Comparison of ENCODE assay signal across 13 mouse cellular contexts in genomic region chr5:120435006-120435681, GRCm38 (mm10). TPM values are rescaled to one million over a fixed set of nuclear protein-coding genes. Genes with fewer than 3 reads are reported as not detected.
DNase-seq lines count a peak whose midpoint lies in the region; ATAC-seq and TF ChIP-seq lines count a peak whose summit lies in the region.
"Had no signal": no experiment of that assay in that cellular context is flagged by ENCODE, and none has a peak within 500 bp of the region (broad histone marks: within the 10 kb centered on the region; RNA-seq: fewer than 3 reads in every experiment).

No protein-coding gene starts in this region.

- H3K4me3 ChIP-seq in liver, embryonic 13.5 days (replicated peaks), result 0 out of 2 replicates have a peak overlapping the region, but pooled peaks have one; percentile 38
- H3K4me3 ChIP-seq in liver, embryonic 12.5 days, result no peak overlapping the region
- H3K4me3 ChIP-seq in forebrain, embryonic 10.5 days, result peak overlapping the region; percentile 61
- H3K4me3 ChIP-seq in intestine, postnatal 0 days (ENCODE audit: low read depth, low read length), result peak overlapping the region; percentile 26; the same call in 1 of the 2 replicates
- H3K4me3 ChIP-seq in neural tube, embryonic 14.5 days (ENCODE audit: low read depth, low read length), result peak overlapping the region; percentile 53

- peaks cover 100% of the 10 kb centered on the region for H3K27me3 ChIP-seq in liver, embryonic 13.5 days
- H3K27me3 ChIP-seq in liver, embryonic 12.5 days (replicated peaks), result peaks cover 99% of the 10 kb centered on the region
- peaks cover 100% of the 10 kb centered on the region for H3K27me3 ChIP-seq in forebrain, embryonic 10.5 days (ENCODE audit: poor library complexity, severe bottlenecking)
- peaks cover 98% of the 10 kb centered on the region for H3K27me3 ChIP-seq in intestine, postnatal 0 days (replicated peaks; ENCODE audit: control insufficient read depth, insufficient read depth, low read length)
- H3K27me3 ChIP-seq in neural tube, embryonic 14.5 days (ENCODE audit: control insufficient read depth, insufficient read depth, low read length), result peaks cover 35% of the 10 kb centered on the region

- ATAC-seq in liver, embryonic 13.5 days (ENCODE audit: low read depth), result no peak
- ATAC-seq in liver, embryonic 12.5 days, result no peak
- no peak for ATAC-seq in intestine, postnatal 0 days
- no peak for ATAC-seq in neural tube, embryonic 14.5 days (ENCODE audit: low read depth)

- H3K36me3 ChIP-seq in liver, embryonic 13.5 days, result no peaks in the 10 kb centered on the region
- H3K36me3 ChIP-seq in liver, embryonic 12.5 days, result no peaks in the 10 kb centered on the region
- H3K36me3 ChIP-seq in forebrain, embryonic 10.5 days (replicated peaks), result peaks cover 21% of the 10 kb centered on the region
- H3K36me3 ChIP-seq in intestine, postnatal 0 days (ENCODE audit: control insufficient read depth, insufficient read depth), result no peaks in the 10 kb centered on the region
- H3K36me3 ChIP-seq in neural tube, embryonic 14.5 days (ENCODE audit: control insufficient read depth, insufficient read depth, low read length), result no peaks in the 10 kb centered on the region

- no peak overlapping the region for H3K27ac ChIP-seq in liver, embryonic 13.5 days
- H3K27ac ChIP-seq in liver, embryonic 12.5 days, result no peak overlapping the region
- H3K27ac ChIP-seq in forebrain, embryonic 10.5 days, result peak overlapping the region; percentile 92
- no peak overlapping the region for H3K27ac ChIP-seq in intestine, postnatal 0 days (ENCODE audit: low read depth, low read length)
- H3K27ac ChIP-seq in neural tube, embryonic 14.5 days (ENCODE audit: low read depth, low read length), result peak overlapping the region; percentile 91

- H3K4me2 ChIP-seq in liver, embryonic 13.5 days, result no peak overlapping the region
- no peak overlapping the region for H3K4me2 ChIP-seq in liver, embryonic 12.5 days
- H3K4me2 ChIP-seq in intestine, postnatal 0 days (replicated peaks; ENCODE audit: low read depth), result no peak overlapping the region
- peak overlapping the region; percentile 74 for H3K4me2 ChIP-seq in neural tube, embryonic 14.5 days (ENCODE audit: low read depth, low read length)

- H3K9ac ChIP-seq in liver, embryonic 13.5 days, result no peak overlapping the region
- H3K9ac ChIP-seq in liver, embryonic 12.5 days, result no peak overlapping the region
- H3K9ac ChIP-seq in intestine, postnatal 0 days (ENCODE audit: low read depth, low read length), result no peak overlapping the region
- peak overlapping the region; percentile 89 for H3K9ac ChIP-seq in neural tube, embryonic 14.5 days (replicated peaks; ENCODE audit: low read depth, low read length)

- peaks cover 3% of the 10 kb centered on the region for H3K4me1 ChIP-seq in liver, embryonic 13.5 days (replicated peaks)
- H3K4me1 ChIP-seq in liver, embryonic 12.5 days, result peaks cover 13% of the 10 kb centered on the region
- H3K4me1 ChIP-seq in forebrain, embryonic 10.5 days, result peaks cover 95% of the 10 kb centered on the region
- no peaks in the 10 kb centered on the region for H3K4me1 ChIP-seq in intestine, postnatal 0 days (replicated peaks; ENCODE audit: control insufficient read depth, insufficient read depth, low read length)
- peaks cover 7% of the 10 kb centered on the region for H3K4me1 ChIP-seq in neural tube, embryonic 14.5 days (ENCODE audit: control insufficient read depth, insufficient read depth, low read length)

- TF ChIP-seq CTCF in intestine, postnatal 0 days (IDR thresholded peaks at IDR 0.05; ENCODE audit: low read depth), result no peak

- no peaks in the 10 kb centered on the region for H3K9me3 ChIP-seq in liver, embryonic 13.5 days (replicated peaks)
- H3K9me3 ChIP-seq in liver, embryonic 12.5 days (replicated peaks), result no peaks in the 10 kb centered on the region
- no peaks in the 10 kb centered on the region for H3K9me3 ChIP-seq in forebrain, embryonic 10.5 days
- H3K9me3 ChIP-seq in intestine, postnatal 0 days (ENCODE audit: control insufficient read depth), result no peaks in the 10 kb centered on the region
- H3K9me3 ChIP-seq in neural tube, embryonic 14.5 days (ENCODE audit: control insufficient read depth, low read length), result no peaks in the 10 kb centered on the region

- WGBS in liver, embryonic 13.5 days (ENCODE audit: insufficient replicate concordance), result under 1% methylated on average over 44 of the region's 44 CpGs
- WGBS in liver, embryonic 12.5 days (ENCODE audit: insufficient replicate concordance), result 1% methylated on average over 44 of the region's 44 CpGs
- under 1% methylated on average over 44 of the region's 44 CpGs for WGBS in forebrain, embryonic 10.5 days
- under 1% methylated on average over 44 of the region's 44 CpGs for WGBS in intestine, postnatal 0 days
- WGBS in neural tube, embryonic 14.5 days, result under 1% methylated on average over 44 of the region's 44 CpGs

- DNase-seq in liver, embryonic 13.5 days, result no peak
- DNase-seq in forebrain, embryonic 10.5 days (ENCODE audit: extremely low spot score, low spot score), result peak; percentile 61
- no peak for DNase-seq in gastrocnemius, postnatal 10 days
- DNase-seq in layer of hippocampus, postnatal 10 days (ENCODE audit: low spot score in 2 of 2), result no peak
- no peak for DNase-seq in layer of hippocampus, postnatal 36 days
- DNase-seq: adrenal gland, postnatal 10 days; kidney, postnatal 25 days had no signal

RNA-seq across cellular contexts. Expression of gene Lhx5, which starts 3.6 kb away (rescaled TPM):
- not detected in 2 replicates for polyA plus RNA-seq in liver, embryonic 13.5 days (2015; fragmentation: Nextera tagmentation; extraction: Ambion mirVana)
- polyA plus RNA-seq in liver, embryonic 12.5 days (2016; fragmentation: Nextera tagmentation; extraction: Ambion mirVana), result not detected in 2 replicates
- polyA plus RNA-seq in forebrain, embryonic 10.5 days (2016; fragmentation: Nextera tagmentation; extraction: Ambion mirVana), result 21.3 and 24.8 TPM in 2 replicates
- polyA plus RNA-seq in intestine, postnatal 0 days (2015; fragmentation: Nextera tagmentation; extraction: Ambion mirVana), result 0.04 TPM in 1 of 2 replicates, not detected in the other
- 27.6 and 28.1 TPM in 2 replicates for polyA plus RNA-seq in neural tube, embryonic 14.5 days (2014; fragmentation: Nextera tagmentation; extraction: Ambion mirVana)
- not detected for total RNA-seq in gastrocnemius, postnatal 10 days (2021)
- total RNA-seq in layer of hippocampus, postnatal 10 days (2021), result under 1 TPM; 0.50 to 0.67 TPM
- total RNA-seq in layer of hippocampus, postnatal 36 days (2021), result under 1 TPM in 1 of 2 experiments, not detected in 1; 0.13 TPM
- total RNA-seq: adrenal gland, postnatal 10 days; common myeloid progenitor, adult 5-6 weeks; liver, adult 2 months had no signal
- polyA plus RNA-seq: gonadal fat pad, adult 2 months; liver, adult 2 months had no signal

RNA-seq across cellular contexts. Expression of gene Sdsl, which starts 37.5 kb away (rescaled TPM):
- polyA plus RNA-seq in liver, embryonic 13.5 days (2015; fragmentation: Nextera tagmentation; extraction: Ambion mirVana), result 0.82 and 1.0 TPM in 2 replicates
- polyA plus RNA-seq in liver, embryonic 12.5 days (2016; fragmentation: Nextera tagmentation; extraction: Ambion mirVana), result 1.1 TPM in 2 replicates
- 9.3 and 10.2 TPM in 2 replicates for polyA plus RNA-seq in forebrain, embryonic 10.5 days (2016; fragmentation: Nextera tagmentation; extraction: Ambion mirVana)
- 21.2 and 21.5 TPM in 2 replicates for polyA plus RNA-seq in intestine, postnatal 0 days (2015; fragmentation: Nextera tagmentation; extraction: Ambion mirVana)
- 5.8 and 8.3 TPM in 2 replicates for polyA plus RNA-seq in neural tube, embryonic 14.5 days (2014; fragmentation: Nextera tagmentation; extraction: Ambion mirVana)
- 1 to 10 TPM in 1 of 2 experiments, under 1 TPM in 1; 0.26 to 1.2 TPM for total RNA-seq in gastrocnemius, postnatal 10 days (2021)
- 1 to 10 TPM; 6.1 to 7.1 TPM for total RNA-seq in layer of hippocampus, postnatal 10 days (2021)
- 1 to 10 TPM; 6.9 to 8.3 TPM for total RNA-seq in layer of hippocampus, postnatal 36 days (2021)

RNA-seq across cellular contexts. Expression of gene Sds, which starts 41.2 kb away (rescaled TPM):
- polyA plus RNA-seq in liver, embryonic 13.5 days (2015; fragmentation: Nextera tagmentation; extraction: Ambion mirVana), result not detected in 2 replicates
- polyA plus RNA-seq in liver, embryonic 12.5 days (2016; fragmentation: Nextera tagmentation; extraction: Ambion mirVana), result not detected in 2 replicates
- not detected in 2 replicates for polyA plus RNA-seq in forebrain, embryonic 10.5 days (2016; fragmentation: Nextera tagmentation; extraction: Ambion mirVana)
- polyA plus RNA-seq in intestine, postnatal 0 days (2015; fragmentation: Nextera tagmentation; extraction: Ambion mirVana), result not detected in 2 replicates
- 0.29 TPM in 1 of 2 replicates, not detected in the other for polyA plus RNA-seq in neural tube, embryonic 14.5 days (2014; fragmentation: Nextera tagmentation; extraction: Ambion mirVana)
- not detected for total RNA-seq in gastrocnemius, postnatal 10 days (2021)
- total RNA-seq in layer of hippocampus, postnatal 10 days (2021), result not detected
- total RNA-seq in layer of hippocampus, postnatal 36 days (2021), result not detected
- total RNA-seq: common myeloid progenitor, adult 5-6 weeks had no signal
- polyA plus RNA-seq: gonadal fat pad, adult 2 months had no signal

Comparison
In these comparisons a context has a peak if more than half of its experiments do, and no peak if none do; other contexts are left out.
1. H3K27ac ChIP-seq: peak in forebrain, embryonic 10.5 days (single experiment) and neural tube, embryonic 14.5 days (single experiment); none in liver, embryonic 13.5 days (single experiment), liver, embryonic 12.5 days (single experiment) and intestine, postnatal 0 days (single experiment).
2. RNA of gene Lhx5, which starts 3.6 kb away (polyA plus RNA-seq): 27.6 to 28.1 TPM in neural tube, embryonic 14.5 days and 21.3 to 24.8 TPM in forebrain, embryonic 10.5 days; 0.04 TPM in intestine, postnatal 0 days, not detected in liver, embryonic 12.5 days and not detected in liver, embryonic 13.5 days; every median in the first group is over 10 times any median in the second.